Mouse (Mus musculus) T-cell, adult 66 days (primary cell): ENCODE data around the gene Spata6. TPM values are rescaled to one million over a fixed set of nuclear protein-coding genes. Genes with fewer than 3 reads are reported as not detected.

ENCODE experiments used
- total RNA-seq, 2 experiments: library from RNA; stranded (reverse); gene quantifications; 3 replicates in 1 of 2; 4 replicates in 1 of 2; pipeline ENCODE4 v1.2.4; 2023

Gene Spata6
- total RNA-seq = 10 to 100 TPM; 39.0 to 42.3 TPM

DNA sequence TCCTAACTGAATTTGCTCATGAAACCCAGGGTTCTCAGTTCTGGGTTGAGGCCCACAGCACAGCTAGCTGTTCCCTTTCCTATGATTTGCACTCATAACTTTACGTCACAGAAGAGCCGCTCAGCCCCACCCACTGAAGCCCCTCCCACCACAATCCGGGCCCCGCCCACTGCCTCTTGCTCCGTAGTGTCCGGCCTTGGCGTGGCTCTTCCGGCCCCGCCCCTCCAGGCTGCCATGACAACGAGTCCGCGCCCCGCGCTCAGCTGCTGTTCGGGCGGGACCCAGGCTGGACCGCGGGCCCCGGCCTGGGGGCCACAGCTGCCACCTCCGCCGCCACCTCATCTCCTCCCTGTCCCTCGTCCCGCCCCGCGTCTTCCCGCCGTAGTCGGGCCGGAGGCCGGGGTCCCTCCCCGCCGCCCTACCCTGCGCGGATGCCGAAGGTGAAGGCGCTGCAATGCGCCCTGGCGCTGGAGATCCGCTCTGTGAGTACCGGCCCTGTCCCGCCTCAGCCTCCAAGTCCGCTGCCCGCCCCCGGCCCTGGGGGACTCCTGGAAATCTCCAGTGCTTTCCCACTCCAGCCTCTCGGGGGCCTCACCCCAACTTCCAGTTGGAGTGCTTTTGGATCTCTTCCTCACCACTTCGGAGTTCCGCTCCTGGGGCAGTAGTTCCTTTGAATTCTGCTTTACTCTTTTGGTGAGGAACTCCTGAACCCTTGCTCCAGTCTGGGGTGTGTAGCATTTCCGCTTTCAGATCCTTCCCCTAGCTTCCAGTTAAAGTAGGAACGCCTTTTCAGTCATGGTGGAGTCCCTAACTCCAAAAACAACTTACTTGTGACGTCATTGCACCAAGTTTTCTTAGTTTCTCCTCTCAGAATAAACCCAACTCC, at the start of gene Spata6:
Gene Spata6 (plus strand): TSS at position 209 of the 886 bp plus-strand sequence.

Other genes with a start within 250 kb of the Spata6 start
- under 1 TPM in 1 of 2 experiments, not detected in 1; 0.29 TPM for gene Slc5a9, start 182.9 kb downstream of the Spata6 start, total RNA-seq
- gene Skint8, start 199.4 kb downstream of the Spata6 start, total RNA-seq = not detected